Mouse (Mus musculus) lung, adult 2 months (tissue): ENCODE results near the gene Rnft2.

Source experiments
- CTCF ChIP-seq: fragments of 200-500 bp; IDR thresholded peaks from 2 replicates; pipeline ENCODE4 v1.5.1; 2011; ENCODE audit warnings: mild to moderate bottlenecking, low read length, control low read depth; ENCODE audit not compliant: insufficient read depth
- POLR2A ChIP-seq: fragments of 200-500 bp; IDR thresholded peaks from 2 replicates; pipeline ENCODE4 v1.6.1; 2011; ENCODE audit warnings: low read depth, mild to moderate bottlenecking, control low read depth, low read length, borderline replicate concordance; ENCODE audit errors: extremely low read depth

DNA sequence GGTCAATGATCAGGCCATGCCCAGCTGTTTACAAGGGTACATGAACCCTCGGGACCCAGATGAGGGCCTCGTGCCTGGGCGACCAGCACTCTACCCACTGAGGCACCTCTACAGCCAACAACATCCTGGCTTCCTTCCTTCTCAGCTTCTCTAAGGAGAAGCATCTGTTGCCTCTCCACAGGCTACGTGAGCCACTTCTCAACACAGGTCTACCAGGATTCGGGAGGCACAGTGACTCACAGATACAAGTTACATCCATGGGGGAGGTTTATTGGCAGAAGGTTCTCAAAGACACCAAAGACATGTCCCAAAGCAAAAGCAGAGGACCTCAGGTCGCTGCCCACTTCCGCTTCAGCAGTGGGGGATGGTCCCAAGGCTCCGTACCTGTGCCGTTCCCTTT lies 54.4 kb downstream of the Rnft2 start:
- TF ChIP-seq POLR2A (no peak), CTCF (no peak)
